ENCODE assay signal across 17 mouse cellular contexts in genomic region chr16:91099444-91100065, GRCm38 (mm10). TPM values are rescaled to one million over a fixed set of nuclear protein-coding genes. Genes with fewer than 3 reads are reported as not detected.
DNase-seq lines count a peak whose midpoint lies in the region; ATAC-seq lines count a peak whose summit lies in the region.
"Had no signal": no experiment of that assay in that cellular context is flagged by ENCODE, and none has a peak within 500 bp of the region (broad histone marks: within the 10 kb centered on the region; RNA-seq: fewer than 3 reads in every experiment).

No protein-coding gene starts in this region.

- H3K4me1 ChIP-seq in forebrain, embryonic 10.5 days, result peaks cover 54% of the 10 kb centered on the region
- H3K4me1 ChIP-seq in hindbrain, embryonic 15.5 days (replicated peaks), result peaks cover 11% of the 10 kb centered on the region; the same call in 1 of the 2 replicates
- no peaks in the 10 kb centered on the region for H3K4me1 ChIP-seq in midbrain, embryonic 16.5 days (ENCODE audit: control insufficient read depth, insufficient read depth, low read length)
- H3K4me1 ChIP-seq: limb, embryonic 15.5 days had no signal

- ATAC-seq in hindbrain, embryonic 15.5 days (ENCODE audit: low FRiP score, low read depth), result peak; percentile 81; the same call in 1 of the 2 replicates
- peak; percentile 28; the same call in 1 of the 2 replicates for ATAC-seq in midbrain, embryonic 16.5 days

- H3K4me2 ChIP-seq in hindbrain, embryonic 15.5 days, result 0 out of 2 replicates have a peak overlapping the region, but pooled peaks have one; percentile 8
- peak overlapping the region; percentile 35; the same call in 1 of the 2 replicates for H3K4me2 ChIP-seq in midbrain, embryonic 16.5 days (ENCODE audit: low read length)
- H3K4me2 ChIP-seq: limb, embryonic 15.5 days had no signal

- H3K27ac ChIP-seq in forebrain, embryonic 10.5 days, result peak overlapping the region; percentile 85
- H3K27ac ChIP-seq in hindbrain, embryonic 15.5 days (replicated peaks), result no peak overlapping the region
- no peak overlapping the region for H3K27ac ChIP-seq in midbrain, embryonic 16.5 days (ENCODE audit: low read length)
- H3K27ac ChIP-seq: heart, adult 2 months; limb, embryonic 15.5 days; macrophage had no signal

- no peak overlapping the region for H3K9ac ChIP-seq in hindbrain, embryonic 15.5 days
- peak overlapping the region; percentile 47; the same call in 1 of the 2 replicates for H3K9ac ChIP-seq in midbrain, embryonic 16.5 days (ENCODE audit: low read depth, low read length)
- H3K9ac ChIP-seq: limb, embryonic 15.5 days had no signal

- H3K27me3 ChIP-seq in forebrain, embryonic 10.5 days (ENCODE audit: poor library complexity, severe bottlenecking), result peaks cover 92% of the 10 kb centered on the region
- H3K27me3 ChIP-seq in hindbrain, embryonic 15.5 days, result peaks cover 31% of the 10 kb centered on the region
- peaks cover 6% of the 10 kb centered on the region for H3K27me3 ChIP-seq in midbrain, embryonic 16.5 days (ENCODE audit: control insufficient read depth, insufficient read depth, low read depth, low read length)
- H3K27me3 ChIP-seq: limb, embryonic 15.5 days had no signal

- H3K36me3 ChIP-seq in forebrain, embryonic 10.5 days (replicated peaks), result no peaks in the 10 kb centered on the region
- H3K36me3 ChIP-seq in hindbrain, embryonic 15.5 days, result no peaks in the 10 kb centered on the region
- no peaks in the 10 kb centered on the region for H3K36me3 ChIP-seq in midbrain, embryonic 16.5 days (ENCODE audit: control insufficient read depth, insufficient read depth, low read length)
- H3K36me3 ChIP-seq: limb, embryonic 15.5 days had no signal

- peak overlapping the region; percentile 36 for H3K4me3 ChIP-seq in forebrain, embryonic 10.5 days
- H3K4me3 ChIP-seq in hindbrain, embryonic 15.5 days, result no peak overlapping the region
- H3K4me3 ChIP-seq in midbrain, embryonic 16.5 days (ENCODE audit: low read depth, low read length), result no peak overlapping the region
- H3K4me3 ChIP-seq: heart, adult 2 months; limb, embryonic 15.5 days; myocyte had no signal

- H3K9me3 ChIP-seq in forebrain, embryonic 10.5 days, result no peaks in the 10 kb centered on the region
- no peaks in the 10 kb centered on the region for H3K9me3 ChIP-seq in hindbrain, embryonic 15.5 days
- H3K9me3 ChIP-seq in midbrain, embryonic 16.5 days (replicated peaks; ENCODE audit: control insufficient read depth, low read length, poor library complexity, severe bottlenecking), result no peaks in the 10 kb centered on the region
- H3K9me3 ChIP-seq: limb, embryonic 15.5 days had no signal

- 33% methylated on average over 16 of the region's 16 CpGs for WGBS in forebrain, embryonic 10.5 days
- 48% methylated on average over 16 of the region's 16 CpGs for WGBS in hindbrain, embryonic 15.5 days
- WGBS in midbrain, embryonic 16.5 days, result 21% methylated on average over 16 of the region's 16 CpGs

- peak; percentile 19 to 29 for DNase-seq in cerebellum, postnatal 14 days
- no peak for DNase-seq in cerebellum, adult 9-11 months
- DNase-seq in forebrain, embryonic 10.5 days (ENCODE audit: extremely low spot score, low spot score), result peak; percentile 59
- DNase-seq in yolk sac, embryonic 10.5 days (ENCODE audit: low spot score), result no peak
- DNase-seq in layer of hippocampus, adult 18-20 months (ENCODE audit: low spot score in 2 of 2), result no peak
- no peak for DNase-seq in adrenal gland, postnatal 4 days (ENCODE audit: low spot score in 2 of 2)
- DNase-seq: adrenal gland, postnatal 25 days; cerebellum, postnatal 36 days; heart, adult 2 months; lung, adult 2 months had no signal

RNA-seq across cellular contexts. Expression of gene 4932438H23Rik, which starts 4.6 kb away (rescaled TPM):
- polyA plus RNA-seq in forebrain, embryonic 10.5 days (2016; fragmentation: Nextera tagmentation; extraction: Ambion mirVana), result 0.10 and 0.12 TPM in 2 replicates
- polyA plus RNA-seq in hindbrain, embryonic 15.5 days (2015; fragmentation: Nextera tagmentation; extraction: Ambion mirVana), result 0.59 and 0.69 TPM in 2 replicates
- polyA plus RNA-seq in midbrain, embryonic 16.5 days (2015; fragmentation: Nextera tagmentation; extraction: Ambion mirVana), result 0.87 TPM in 2 replicates
- total RNA-seq in layer of hippocampus, adult 18-20 months (2021), result 1 to 10 TPM; 2.2 to 2.7 TPM
- under 1 TPM; 0.31 to 0.40 TPM for total RNA-seq in adrenal gland, postnatal 4 days (2021)
- total RNA-seq: adrenal gland, postnatal 25 days had no signal
- polyA plus RNA-seq: embryonic facial prominence, embryonic 11.5 days; intestine, embryonic 14.5 days had no signal

RNA-seq across cellular contexts. Expression of gene Paxbp1, which starts 55.2 kb away (rescaled TPM):
- polyA plus RNA-seq in forebrain, embryonic 10.5 days (2016; fragmentation: Nextera tagmentation; extraction: Ambion mirVana), result 67.0 and 70.8 TPM in 2 replicates
- 58.7 and 61.2 TPM in 2 replicates for polyA plus RNA-seq in hindbrain, embryonic 15.5 days (2015; fragmentation: Nextera tagmentation; extraction: Ambion mirVana)
- polyA plus RNA-seq in midbrain, embryonic 16.5 days (2015; fragmentation: Nextera tagmentation; extraction: Ambion mirVana), result 72.3 and 84.0 TPM in 2 replicates
- total RNA-seq in layer of hippocampus, adult 18-20 months (2021), result 10 to 100 TPM; 63.3 to 68.5 TPM
- 10 to 100 TPM; 78.9 to 82.0 TPM for total RNA-seq in adrenal gland, postnatal 4 days (2021)

Comparison
In these comparisons a context has a peak if more than half of its experiments do, and no peak if none do; other contexts are left out.
1. DNase-seq: peak in cerebellum, postnatal 14 days (2 of 2) and forebrain, embryonic 10.5 days (single experiment); none in cerebellum, adult 9-11 months (single experiment), yolk sac, embryonic 10.5 days (single experiment), layer of hippocampus, adult 18-20 months (0 of 2) and adrenal gland, postnatal 4 days (0 of 2).